Mouse (Mus musculus): ENCODE results near the gene Catsper3. TPM values are rescaled to one million over a fixed set of nuclear protein-coding genes. Genes with fewer than 3 reads are reported as not detected.

The Catsper3 gene
- 0.19 TPM in 1 of 2 replicates, not detected in the other for polyA plus RNA-seq (2015; fragmentation: Nextera tagmentation; extraction: Ambion mirVana)

GRCm38 (mm10) chr13:55784268-55784667, at the start of gene Catsper3:
TSS of gene Catsper3 (plus strand) at chr13:55784568.
- Histone ChIP-seq H3K4me1 (ENCODE audit: control insufficient read depth, insufficient read depth, low read length) (no peaks in the 10 kb centered on the region), H3K4me2 (ENCODE audit: low read length) (no peak within 1 kb of the TSS), H3K27ac (ENCODE audit: low read length) (no peak within 1 kb of the TSS), H3K4me3 (ENCODE audit: low read depth, low read length) (no peak within 1 kb of the TSS), H3K9me3 (replicated peaks; ENCODE audit: control insufficient read depth, low read length, poor library complexity, severe bottlenecking) (no peaks in the 10 kb centered on the region), H3K9ac (ENCODE audit: low read depth, low read length) (no peak within 1 kb of the TSS), H3K36me3 (ENCODE audit: control insufficient read depth, insufficient read depth, low read length) (no peaks in the 10 kb centered on the region), H3K27me3 (ENCODE audit: control insufficient read depth, insufficient read depth, low read depth, low read length) (no peaks in the 10 kb centered on the region)
- no peak for ATAC-seq
- WGBS = 87% methylated on average over 3 of the region's 3 CpGs

GRCm38 (mm10) chr13:55737885-55738284, 46.5 kb upstream of the Catsper3 start:
- no peaks in the 10 kb centered on the region for H3K27me3 ChIP-seq (ENCODE audit: control insufficient read depth, insufficient read depth, low read depth, low read length)
- H3K36me3 ChIP-seq (ENCODE audit: control insufficient read depth, insufficient read depth, low read length) = no peaks in the 10 kb centered on the region
- H3K4me3 ChIP-seq (ENCODE audit: low read depth, low read length) = no peak overlapping the region
- H3K9ac ChIP-seq (ENCODE audit: low read depth, low read length) = no peak overlapping the region
- WGBS = 92% methylated on average over 8 of the region's 8 CpGs
- ATAC-seq = no peak
- H3K4me2 ChIP-seq (ENCODE audit: low read length) = no peak overlapping the region
- no peaks in the 10 kb centered on the region for H3K4me1 ChIP-seq (ENCODE audit: control insufficient read depth, insufficient read depth, low read length)
- no peaks in the 10 kb centered on the region for H3K9me3 ChIP-seq (replicated peaks; ENCODE audit: control insufficient read depth, low read length, poor library complexity, severe bottlenecking)
- H3K27ac ChIP-seq (ENCODE audit: low read length) = no peak overlapping the region

GRCm38 (mm10) chr13:55742306-55742705, 42.1 kb upstream of the Catsper3 start:
- Histone ChIP-seq H3K27me3 (ENCODE audit: control insufficient read depth, insufficient read depth, low read depth, low read length) (no peaks in the 10 kb centered on the region), H3K9ac (ENCODE audit: low read depth, low read length) (no peak overlapping the region), H3K36me3 (ENCODE audit: control insufficient read depth, insufficient read depth, low read length) (no peaks in the 10 kb centered on the region), H3K4me2 (ENCODE audit: low read length) (no peak overlapping the region), H3K27ac (ENCODE audit: low read length) (no peak overlapping the region), H3K4me1 (ENCODE audit: control insufficient read depth, insufficient read depth, low read length) (no peaks in the 10 kb centered on the region), H3K9me3 (replicated peaks; ENCODE audit: control insufficient read depth, low read length, poor library complexity, severe bottlenecking) (no peaks in the 10 kb centered on the region), H3K4me3 (ENCODE audit: low read depth, low read length) (no peak overlapping the region)
- ATAC-seq = no peak
- WGBS = 57% methylated on average over 8 of the region's 8 CpGs

GRCm38 (mm10) chr13:55754380-55754779, 30.0 kb upstream of the Catsper3 start:
- Histone ChIP-seq H3K9me3 (replicated peaks; ENCODE audit: control insufficient read depth, low read length, poor library complexity, severe bottlenecking) (no peaks in the 10 kb centered on the region), H3K4me3 (ENCODE audit: low read depth, low read length) (no peak overlapping the region), H3K4me1 (ENCODE audit: control insufficient read depth, insufficient read depth, low read length) (peaks cover 7% of the 10 kb centered on the region; the same call in 1 of the 2 replicates), H3K27me3 (ENCODE audit: control insufficient read depth, insufficient read depth, low read depth, low read length) (no peaks in the 10 kb centered on the region), H3K27ac (ENCODE audit: low read length) (no peak overlapping the region), H3K9ac (ENCODE audit: low read depth, low read length) (no peak overlapping the region), H3K4me2 (ENCODE audit: low read length) (no peak overlapping the region), H3K36me3 (ENCODE audit: control insufficient read depth, insufficient read depth, low read length) (no peaks in the 10 kb centered on the region)
- WGBS = 68% methylated on average over 13 of the region's 13 CpGs
- no peak for ATAC-seq

GRCm38 (mm10) chr13:55756789-55757188, 27.6 kb upstream of the Catsper3 start:
- no peaks in the 10 kb centered on the region for H3K9me3 ChIP-seq (replicated peaks; ENCODE audit: control insufficient read depth, low read length, poor library complexity, severe bottlenecking)
- ATAC-seq = no peak
- H3K4me2 ChIP-seq (ENCODE audit: low read length) = no peak overlapping the region
- 51% methylated on average over 8 of the region's 8 CpGs for WGBS
- no peak overlapping the region for H3K9ac ChIP-seq (ENCODE audit: low read depth, low read length)
- no peaks in the 10 kb centered on the region for H3K4me1 ChIP-seq (ENCODE audit: control insufficient read depth, insufficient read depth, low read length)
- H3K36me3 ChIP-seq (ENCODE audit: control insufficient read depth, insufficient read depth, low read length) = no peaks in the 10 kb centered on the region
- no peak overlapping the region for H3K27ac ChIP-seq (ENCODE audit: low read length)
- H3K27me3 ChIP-seq (ENCODE audit: control insufficient read depth, insufficient read depth, low read depth, low read length) = no peaks in the 10 kb centered on the region
- no peak overlapping the region for H3K4me3 ChIP-seq (ENCODE audit: low read depth, low read length)

GRCm38 (mm10) chr13:55757645-55758044, 26.7 kb upstream of the Catsper3 start:
- H3K9ac ChIP-seq (ENCODE audit: low read depth, low read length) = no peak overlapping the region
- no peaks in the 10 kb centered on the region for H3K27me3 ChIP-seq (ENCODE audit: control insufficient read depth, insufficient read depth, low read depth, low read length)
- no peak overlapping the region for H3K27ac ChIP-seq (ENCODE audit: low read length)
- no peaks in the 10 kb centered on the region for H3K4me1 ChIP-seq (ENCODE audit: control insufficient read depth, insufficient read depth, low read length)
- H3K4me2 ChIP-seq (ENCODE audit: low read length) = no peak overlapping the region
- no peak for ATAC-seq
- H3K9me3 ChIP-seq (replicated peaks; ENCODE audit: control insufficient read depth, low read length, poor library complexity, severe bottlenecking) = no peaks in the 10 kb centered on the region
- no peaks in the 10 kb centered on the region for H3K36me3 ChIP-seq (ENCODE audit: control insufficient read depth, insufficient read depth, low read length)
- 82% methylated on average over 6 of the region's 6 CpGs for WGBS
- no peak overlapping the region for H3K4me3 ChIP-seq (ENCODE audit: low read depth, low read length)

- Histone ChIP-seq H3K4me1 (ENCODE audit: control insufficient read depth, insufficient read depth, low read length) (no peaks in the 10 kb centered on the region), H3K4me3 (ENCODE audit: low read depth, low read length) (no peak overlapping the region), H3K27ac (ENCODE audit: low read length) (no peak overlapping the region), H3K36me3 (ENCODE audit: control insufficient read depth, insufficient read depth, low read length) (no peaks in the 10 kb centered on the region), H3K9me3 (replicated peaks; ENCODE audit: control insufficient read depth, low read length, poor library complexity, severe bottlenecking) (no peaks in the 10 kb centered on the region), H3K4me2 (ENCODE audit: low read length) (no peak overlapping the region), H3K27me3 (ENCODE audit: control insufficient read depth, insufficient read depth, low read depth, low read length) (no peaks in the 10 kb centered on the region; the same call in 1 of the 2 replicates), H3K9ac (ENCODE audit: low read depth, low read length) (no peak overlapping the region)
- no peak for ATAC-seq
- 42% methylated on average over 10 of the region's 10 CpGs for WGBS
Measured at GRCm38 (mm10) chr13:55760576-55760975, 23.8 kb upstream of the Catsper3 start.

GRCm38 (mm10) chr13:55761486-55761885, 22.9 kb upstream of the Catsper3 start:
- no peak overlapping the region for H3K27ac ChIP-seq (ENCODE audit: low read length)
- 74% methylated on average over 10 of the region's 10 CpGs for WGBS
- H3K27me3 ChIP-seq (ENCODE audit: control insufficient read depth, insufficient read depth, low read depth, low read length) = no peaks in the 10 kb centered on the region; the same call in 1 of the 2 replicates
- no peak overlapping the region for H3K4me2 ChIP-seq (ENCODE audit: low read length)
- ATAC-seq = no peak
- H3K4me3 ChIP-seq (ENCODE audit: low read depth, low read length) = no peak overlapping the region
- H3K4me1 ChIP-seq (ENCODE audit: control insufficient read depth, insufficient read depth, low read length) = no peaks in the 10 kb centered on the region
- H3K36me3 ChIP-seq (ENCODE audit: control insufficient read depth, insufficient read depth, low read length) = no peaks in the 10 kb centered on the region
- no peak overlapping the region for H3K9ac ChIP-seq (ENCODE audit: low read depth, low read length)
- no peaks in the 10 kb centered on the region for H3K9me3 ChIP-seq (replicated peaks; ENCODE audit: control insufficient read depth, low read length, poor library complexity, severe bottlenecking)

GRCm38 (mm10) chr13:55774352-55774751, 10.0 kb upstream of the Catsper3 start:
- H3K36me3 ChIP-seq (ENCODE audit: control insufficient read depth, insufficient read depth, low read length) = no peaks in the 10 kb centered on the region
- no peak overlapping the region for H3K9ac ChIP-seq (ENCODE audit: low read depth, low read length)
- no peak overlapping the region for H3K27ac ChIP-seq (ENCODE audit: low read length)
- no peaks in the 10 kb centered on the region for H3K27me3 ChIP-seq (ENCODE audit: control insufficient read depth, insufficient read depth, low read depth, low read length)
- 91% methylated on average over 7 of the region's 7 CpGs for WGBS
- no peak overlapping the region for H3K4me2 ChIP-seq (ENCODE audit: low read length)
- no peaks in the 10 kb centered on the region for H3K9me3 ChIP-seq (replicated peaks; ENCODE audit: control insufficient read depth, low read length, poor library complexity, severe bottlenecking)
- no peak overlapping the region for H3K4me3 ChIP-seq (ENCODE audit: low read depth, low read length)
- no peaks in the 10 kb centered on the region for H3K4me1 ChIP-seq (ENCODE audit: control insufficient read depth, insufficient read depth, low read length)
- ATAC-seq = no peak

Measured in midbrain, embryonic 16.5 days (tissue).